Mouse (Mus musculus) midbrain, embryonic 13.5 days (tissue): ENCODE results near the gene Kcnq5. TPM values are rescaled to one million over a fixed set of nuclear protein-coding genes. Genes with fewer than 3 reads are reported as not detected.
A peak's percentile ranks its signal among the peaks of the same experiment; 100 is the strongest.

Experiments
- ATAC-seq: fragments of 200-750 bp; cut with Nextera tagmentation; 2 replicates; pipeline ENCODE4 v1.8.0; 2017; ENCODE audit warnings: mild to moderate bottlenecking, moderate TSS enrichment, moderate library complexity
- H3K27ac ChIP-seq: fragments of 300-500 bp; sonication (generic); 2 replicates; pipeline ENCODE4 v1.5.1; 2015; ENCODE audit warnings: inconsistent platforms, mild to moderate bottlenecking, moderate library complexity
- H3K27me3 ChIP-seq: fragments of 300-500 bp; sonication (generic); 2 replicates; pipeline ENCODE4 v1.6.1; 2015; ENCODE audit warnings: mild to moderate bottlenecking, inconsistent platforms
- H3K36me3 ChIP-seq: fragments of 300-500 bp; sonication (generic); 2 replicates; pipeline ENCODE4 v1.6.1; 2015; ENCODE audit warnings: mild to moderate bottlenecking, inconsistent platforms
- H3K4me1 ChIP-seq: fragments of 300-500 bp; sonication (generic); replicated peaks from 2 replicates; pipeline ENCODE4 v1.6.1; 2015; ENCODE audit warnings: inconsistent platforms
- H3K4me2 ChIP-seq: fragments of 300-500 bp; sonication (generic); replicated peaks from 2 replicates; pipeline ENCODE4 v1.6.1; 2015; ENCODE audit warnings: moderate library complexity, mild to moderate bottlenecking, inconsistent platforms
- H3K4me3 ChIP-seq: fragments of 300-500 bp; sonication (generic); replicated peaks from 2 replicates; pipeline ENCODE4 v1.5.1; 2015; ENCODE audit warnings: mild to moderate bottlenecking, inconsistent platforms
- H3K9ac ChIP-seq: fragments of 300-500 bp; sonication (generic); replicated peaks from 2 replicates; pipeline ENCODE4 v1.6.1; 2015; ENCODE audit warnings: mild to moderate bottlenecking, inconsistent platforms
- H3K9me3 ChIP-seq: fragments of 300-500 bp; sonication (generic); 2 replicates; pipeline ENCODE4 v1.6.1; 2016; ENCODE audit warnings: mild to moderate bottlenecking, inconsistent platforms
- WGBS: fragments of 180-500 bp; shearing (Covaris S2); methylation state at CpG from one replicate; pipeline ENCODE4 v1.1.7; 2015; 5-methylcytosine and 5-hydroxymethylcytosine counted together
- polyA plus RNA-seq: library from polyadenylated mRNA; unstranded; fragments of >200 nt; fragmentation: Nextera tagmentation; extraction: Ambion mirVana; gene quantifications from 2 replicates; pipeline ENCODE4 v1.2.1, GENCODE M21; 2015

Kcnq5 gene
- polyA plus RNA-seq, 1 experiment from 2014 or later, result 1.0 TPM

DNA sequence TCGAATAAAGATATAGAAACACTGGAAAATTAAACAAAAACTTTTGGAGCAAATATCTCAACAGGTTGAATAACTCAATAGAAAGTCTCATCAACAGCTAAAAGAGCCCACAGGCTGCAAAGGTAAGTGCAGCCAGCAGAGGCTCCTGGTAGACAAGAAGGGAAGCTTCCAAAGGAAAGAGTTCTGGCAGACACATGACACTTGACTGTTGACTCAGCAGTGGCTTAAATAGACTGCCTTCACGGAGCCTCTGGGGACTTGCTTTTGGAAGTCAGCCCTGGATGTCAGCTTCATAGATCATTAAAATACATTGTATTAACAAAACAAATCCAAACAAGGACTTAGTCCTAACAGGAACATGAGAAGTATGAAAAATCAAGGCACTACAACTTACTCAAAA is 513.5 kb downstream of the Kcnq5 start:
- no peaks in the 10 kb centered on the region for H3K27me3 ChIP-seq
- WGBS, result 79% methylated on average over 2 of the region's 2 CpGs
- no peaks in the 10 kb centered on the region for H3K9me3 ChIP-seq
- no peaks in the 10 kb centered on the region for H3K4me1 ChIP-seq
- H3K9ac ChIP-seq, result no peak overlapping the region
- no peak for ATAC-seq
- H3K4me2 ChIP-seq, result no peak overlapping the region
- no peaks in the 10 kb centered on the region for H3K36me3 ChIP-seq
- no peak overlapping the region for H3K27ac ChIP-seq
- no peak overlapping the region for H3K4me3 ChIP-seq

DNA sequence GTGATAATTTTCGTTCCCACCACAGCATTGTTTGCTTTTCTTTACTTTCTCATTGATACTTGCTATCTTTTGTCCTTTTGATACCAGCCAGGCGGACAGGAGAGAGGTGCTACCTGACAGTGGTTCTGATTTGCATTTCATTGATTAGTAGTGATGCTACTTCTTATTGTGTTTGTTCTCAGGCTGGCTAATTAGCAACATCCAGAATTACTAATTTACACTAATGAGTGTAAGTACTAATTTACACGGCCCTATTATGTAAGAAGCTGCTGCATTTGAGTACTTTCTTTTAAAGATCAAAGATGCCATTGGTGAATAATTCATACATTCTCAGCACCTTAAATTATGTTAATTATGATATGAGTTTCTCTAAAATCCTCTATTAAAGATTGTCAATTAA is 525.0 kb downstream of the Kcnq5 start:
- H3K9me3 ChIP-seq, result no peaks in the 10 kb centered on the region
- H3K27me3 ChIP-seq, result no peaks in the 10 kb centered on the region
- H3K27ac ChIP-seq, result no peak overlapping the region
- H3K4me2 ChIP-seq, result no peak overlapping the region
- 0 out of 2 replicates have a peak, but pooled peaks have one; percentile 14 for ATAC-seq
- no peaks in the 10 kb centered on the region for H3K4me1 ChIP-seq
- no peak overlapping the region for H3K4me3 ChIP-seq
- WGBS, result 79% methylated on average over 3 of the region's 3 CpGs
- H3K36me3 ChIP-seq, result no peaks in the 10 kb centered on the region
- no peak overlapping the region for H3K9ac ChIP-seq

DNA sequence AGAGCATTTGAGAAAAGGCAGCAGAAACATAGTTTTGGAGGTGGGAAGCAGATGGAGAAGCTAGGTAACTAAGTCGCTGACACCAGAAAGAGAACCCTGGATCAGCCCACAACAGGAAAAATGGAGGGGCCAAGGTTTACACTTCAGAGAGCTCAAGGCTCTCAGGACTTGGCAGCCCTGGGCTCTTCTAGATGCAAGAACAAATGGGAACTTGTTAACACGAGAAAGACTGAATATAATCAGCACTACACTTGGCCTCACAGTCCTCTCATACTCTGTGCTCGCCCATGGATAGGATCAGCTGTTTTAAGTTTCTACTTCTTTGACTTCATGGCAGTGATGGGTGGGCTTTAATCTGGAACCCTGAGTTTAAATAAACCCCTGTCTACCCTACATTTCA is 526.9 kb downstream of the Kcnq5 start:
- H3K9ac ChIP-seq, result no peak overlapping the region
- 64% methylated on average over 3 of the region's 3 CpGs for WGBS
- H3K27ac ChIP-seq, result no peak overlapping the region
- ATAC-seq, result no peak
- H3K4me2 ChIP-seq, result no peak overlapping the region
- H3K4me1 ChIP-seq, result no peaks in the 10 kb centered on the region
- H3K27me3 ChIP-seq, result no peaks in the 10 kb centered on the region
- no peaks in the 10 kb centered on the region for H3K9me3 ChIP-seq
- H3K36me3 ChIP-seq, result no peaks in the 10 kb centered on the region
- no peak overlapping the region for H3K4me3 ChIP-seq

DNA sequence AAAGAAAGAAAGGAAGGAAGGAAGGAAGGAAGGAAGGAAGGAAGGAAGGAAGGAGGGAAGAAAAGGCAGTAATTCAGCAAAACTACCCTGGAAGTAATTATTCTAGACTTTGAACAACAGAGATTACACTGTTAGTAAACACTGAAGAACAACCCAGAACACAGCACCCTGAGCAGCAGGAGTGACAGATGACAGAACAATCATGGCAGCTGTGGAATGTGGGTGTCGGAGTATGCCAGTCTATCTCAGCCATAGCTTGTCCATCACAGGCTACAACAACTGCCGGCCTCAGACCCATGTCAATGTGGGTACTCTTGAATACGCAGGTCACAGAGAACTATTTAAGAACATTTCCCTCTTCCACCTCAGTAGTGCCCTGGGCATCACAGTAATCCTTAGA is 530.1 kb downstream of the Kcnq5 start:
- Histone ChIP-seq H3K36me3 (no peaks in the 10 kb centered on the region), H3K27me3 (no peaks in the 10 kb centered on the region), H3K27ac (no peak overlapping the region), H3K4me1 (no peaks in the 10 kb centered on the region), H3K9me3 (no peaks in the 10 kb centered on the region), H3K4me3 (no peak overlapping the region), H3K9ac (no peak overlapping the region), H3K4me2 (no peak overlapping the region)
- 88% methylated on average over 3 of the region's 3 CpGs for WGBS
- ATAC-seq, result no peak

DNA sequence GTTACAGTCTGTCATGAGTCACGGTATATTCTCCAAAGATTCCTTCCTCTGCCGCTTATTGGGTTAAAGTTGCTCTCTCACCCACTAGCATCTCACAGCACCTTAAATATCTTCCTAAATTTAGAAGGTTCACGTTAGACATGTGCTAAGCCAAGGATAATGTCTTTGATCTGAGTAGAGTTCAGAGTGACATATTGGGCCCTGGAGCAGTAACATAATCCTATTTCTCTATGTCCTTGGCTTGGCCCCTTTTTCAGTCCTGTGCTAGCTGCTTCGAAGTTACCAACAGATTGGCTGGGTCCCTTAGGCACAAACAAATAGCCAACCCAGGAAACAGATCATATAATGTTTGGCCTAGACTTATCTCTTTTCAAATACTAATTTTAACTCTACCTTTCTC is 533.7 kb downstream of the Kcnq5 start:
- ATAC-seq, result no peak
- no peak overlapping the region for H3K4me2 ChIP-seq
- H3K4me1 ChIP-seq, result no peaks in the 10 kb centered on the region
- no peaks in the 10 kb centered on the region for H3K9me3 ChIP-seq
- H3K27me3 ChIP-seq, result no peaks in the 10 kb centered on the region
- WGBS, result 71% methylated on average over 4 of the region's 4 CpGs
- H3K36me3 ChIP-seq, result no peaks in the 10 kb centered on the region
- no peak overlapping the region for H3K9ac ChIP-seq
- H3K27ac ChIP-seq, result no peak overlapping the region
- no peak overlapping the region for H3K4me3 ChIP-seq

DNA sequence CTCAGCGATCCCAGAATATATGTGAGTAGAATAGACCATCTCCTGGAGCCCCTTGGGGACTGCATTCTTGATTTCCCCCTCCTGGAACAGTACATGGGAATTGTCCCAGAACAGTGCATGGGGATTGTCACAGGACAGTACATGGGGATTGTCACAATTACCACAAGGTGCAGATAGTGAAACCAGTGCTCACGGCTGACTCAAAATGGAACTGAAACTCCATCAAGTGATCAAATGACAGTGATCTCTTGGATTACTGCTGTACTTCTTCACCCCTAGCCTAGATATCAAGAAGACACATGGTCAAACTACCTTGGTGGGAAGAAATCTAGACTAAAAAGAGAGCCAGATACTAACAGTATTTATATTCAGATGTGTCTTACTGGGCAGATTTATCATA is 536.1 kb downstream of the Kcnq5 start:
- Histone ChIP-seq H3K9ac (no peak overlapping the region), H3K9me3 (no peaks in the 10 kb centered on the region), H3K27ac (no peak overlapping the region), H3K4me1 (no peaks in the 10 kb centered on the region), H3K4me3 (no peak overlapping the region), H3K27me3 (no peaks in the 10 kb centered on the region), H3K36me3 (no peaks in the 10 kb centered on the region), H3K4me2 (no peak overlapping the region)
- whole genome bisulfite sequencing, result 93% methylated on average over 2 of the region's 2 CpGs
- no peak for ATAC-seq

DNA sequence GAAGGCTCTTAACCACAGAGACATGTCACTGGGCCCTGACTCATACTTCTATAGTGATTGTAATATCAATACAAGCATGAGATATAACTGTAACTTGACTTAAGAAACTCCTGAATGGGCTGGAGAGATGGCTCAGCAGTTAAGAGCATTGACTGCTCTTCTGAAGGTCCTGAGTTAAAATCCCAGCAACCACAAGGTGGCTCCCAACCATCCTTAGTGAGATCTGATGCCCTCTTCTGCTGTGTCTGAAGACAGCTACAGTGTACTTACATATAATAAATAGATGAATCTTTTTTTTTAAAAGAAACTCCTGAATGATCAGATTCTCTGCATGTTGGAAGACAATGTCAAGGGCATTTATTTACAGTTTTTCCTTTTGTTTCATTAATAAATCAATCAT is 542.4 kb downstream of the Kcnq5 start:
- no peak overlapping the region for H3K4me2 ChIP-seq
- H3K27me3 ChIP-seq, result no peaks in the 10 kb centered on the region
- no peak overlapping the region for H3K4me3 ChIP-seq
- H3K9ac ChIP-seq, result no peak overlapping the region
- no peak overlapping the region for H3K27ac ChIP-seq
- H3K36me3 ChIP-seq, result no peaks in the 10 kb centered on the region
- no peaks in the 10 kb centered on the region for H3K4me1 ChIP-seq
- H3K9me3 ChIP-seq, result no peaks in the 10 kb centered on the region
- no peak for ATAC-seq

DNA sequence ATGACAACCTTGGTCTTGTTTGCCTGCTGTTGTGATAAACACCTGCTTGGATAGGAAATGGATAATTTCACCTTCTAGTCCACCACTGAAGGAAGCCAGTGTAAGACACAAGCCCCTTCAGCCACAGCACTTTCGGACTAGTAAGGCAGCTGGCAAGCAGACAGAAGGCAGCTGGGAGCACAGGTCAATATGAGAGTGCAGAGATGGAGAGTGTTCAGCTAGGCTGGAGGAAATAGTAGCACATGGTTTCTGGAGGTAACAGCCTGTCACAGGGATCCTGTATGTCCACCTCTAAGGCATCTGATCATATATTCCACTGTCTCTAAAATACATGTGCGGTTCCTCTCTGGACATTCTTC is 549.6 kb downstream of the Kcnq5 start:
- no peak overlapping the region for H3K9ac ChIP-seq
- H3K27ac ChIP-seq, result no peak overlapping the region
- no peak overlapping the region for H3K4me2 ChIP-seq
- no peaks in the 10 kb centered on the region for H3K36me3 ChIP-seq
- no peaks in the 10 kb centered on the region for H3K9me3 ChIP-seq
- 83% methylated on average over 2 of the region's 2 CpGs for WGBS
- H3K27me3 ChIP-seq, result no peaks in the 10 kb centered on the region
- no peak; the same call in 1 of the 2 replicates for ATAC-seq
- peaks cover 9% of the 10 kb centered on the region; the same call in 1 of the 2 replicates for H3K4me1 ChIP-seq
- H3K4me3 ChIP-seq, result no peak overlapping the region

DNA sequence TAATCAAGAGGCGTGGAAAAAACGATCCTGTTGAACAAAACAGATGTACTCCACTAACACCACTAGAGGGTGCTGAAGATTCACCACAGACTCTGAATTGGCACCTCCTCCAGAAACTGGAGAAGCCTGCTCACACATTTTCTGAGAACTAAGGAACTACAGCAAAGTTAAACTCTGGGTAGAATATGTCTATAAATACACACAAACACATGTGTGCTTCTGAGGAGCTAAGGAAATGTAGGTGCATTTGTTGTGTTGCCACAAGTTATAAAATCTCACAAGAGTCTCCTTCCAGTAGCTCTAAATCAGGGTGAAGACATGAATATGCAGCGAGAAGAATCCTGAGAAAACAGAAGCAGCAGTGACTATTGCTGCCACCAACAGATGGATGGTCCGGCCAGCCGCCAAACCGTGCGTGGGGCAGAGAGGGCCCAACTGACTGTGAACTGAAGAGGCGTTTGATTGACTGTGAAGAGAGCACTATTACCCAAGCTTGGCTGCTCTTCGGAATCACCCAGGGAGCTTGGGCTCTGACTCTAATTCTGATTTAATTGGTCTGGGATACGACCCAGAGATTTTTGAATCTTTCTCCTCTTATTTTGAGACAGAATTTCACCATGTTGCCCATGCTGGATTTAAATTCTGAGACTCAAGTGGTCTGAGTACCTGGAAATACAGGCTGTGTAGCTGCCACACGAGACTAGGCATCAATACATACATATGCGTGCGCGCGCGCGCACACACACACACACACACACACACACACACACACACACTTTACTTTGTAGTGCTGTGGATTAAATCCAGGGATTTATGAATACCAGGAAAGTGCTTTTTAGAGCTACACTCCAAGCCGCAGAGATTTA is 550.2 kb downstream of the Kcnq5 start:
- Histone ChIP-seq H3K27me3 (no peaks in the 10 kb centered on the region), H3K36me3 (no peaks in the 10 kb centered on the region), H3K4me3 (no peak overlapping the region), H3K27ac (peak overlapping the region; percentile 42), H3K9ac (no peak overlapping the region), H3K4me2 (no peak overlapping the region), H3K9me3 (no peaks in the 10 kb centered on the region), H3K4me1 (peaks cover 9% of the 10 kb centered on the region; the same call in 1 of the 2 replicates)
- peak; percentile 87 for ATAC-seq
- 54% methylated on average over 18 of the region's 18 CpGs for WGBS

DNA sequence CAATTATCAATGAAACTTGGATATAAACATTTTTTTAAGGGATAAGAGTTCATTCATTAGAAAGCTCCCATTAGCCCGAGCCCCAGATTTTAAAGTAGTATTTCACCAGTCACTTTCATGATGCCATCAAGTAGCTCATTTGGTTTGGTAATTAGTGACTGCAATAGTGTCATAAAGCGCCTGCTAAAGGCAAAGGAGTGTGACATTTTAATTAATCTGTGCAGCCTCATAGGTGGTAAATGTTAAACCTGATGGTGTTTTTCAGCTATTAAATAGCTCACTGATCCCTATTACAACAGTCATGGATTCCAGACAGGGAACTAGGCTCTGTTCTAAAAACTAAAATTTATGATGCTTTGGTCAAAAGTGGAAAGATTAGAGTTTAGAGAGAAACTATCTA is 554.5 kb downstream of the Kcnq5 start:
- H3K4me1 ChIP-seq, result peaks cover 9% of the 10 kb centered on the region; the same call in 1 of the 2 replicates
- H3K9ac ChIP-seq, result no peak overlapping the region
- ATAC-seq, result no peak
- no peak overlapping the region for H3K27ac ChIP-seq
- no peaks in the 10 kb centered on the region for H3K9me3 ChIP-seq
- H3K4me3 ChIP-seq, result no peak overlapping the region
- no peaks in the 10 kb centered on the region for H3K36me3 ChIP-seq
- H3K27me3 ChIP-seq, result no peaks in the 10 kb centered on the region
- 50% methylated on average over 2 of the region's 2 CpGs for WGBS
- no peak overlapping the region for H3K4me2 ChIP-seq

DNA sequence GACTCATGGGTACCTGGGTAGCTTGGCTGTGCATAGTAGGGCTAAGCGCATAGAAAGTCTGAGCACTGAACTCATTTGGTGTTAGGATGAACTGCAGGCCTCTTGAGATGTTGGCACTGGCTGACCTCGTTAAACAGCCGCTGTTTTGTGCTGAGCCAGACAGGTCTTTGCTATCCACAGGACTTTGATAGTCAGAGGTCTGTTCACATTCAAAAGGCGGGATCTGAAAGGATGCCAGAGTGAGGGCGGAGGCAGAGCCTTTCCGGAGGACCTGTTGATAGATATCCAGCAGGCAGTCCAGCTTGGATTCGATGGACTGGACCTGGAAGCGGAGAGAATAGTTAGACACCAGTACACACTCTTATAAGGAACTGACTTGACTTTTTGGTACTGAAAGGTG is 558.9 kb downstream of the Kcnq5 start:
- Histone ChIP-seq H3K9ac (no peak overlapping the region), H3K4me3 (no peak overlapping the region), H3K9me3 (no peaks in the 10 kb centered on the region), H3K4me1 (no peaks in the 10 kb centered on the region), H3K36me3 (no peaks in the 10 kb centered on the region), H3K4me2 (no peak overlapping the region), H3K27ac (no peak overlapping the region), H3K27me3 (no peaks in the 10 kb centered on the region)
- ATAC-seq, result no peak
- WGBS, result 86% methylated on average over 8 of the region's 8 CpGs

DNA sequence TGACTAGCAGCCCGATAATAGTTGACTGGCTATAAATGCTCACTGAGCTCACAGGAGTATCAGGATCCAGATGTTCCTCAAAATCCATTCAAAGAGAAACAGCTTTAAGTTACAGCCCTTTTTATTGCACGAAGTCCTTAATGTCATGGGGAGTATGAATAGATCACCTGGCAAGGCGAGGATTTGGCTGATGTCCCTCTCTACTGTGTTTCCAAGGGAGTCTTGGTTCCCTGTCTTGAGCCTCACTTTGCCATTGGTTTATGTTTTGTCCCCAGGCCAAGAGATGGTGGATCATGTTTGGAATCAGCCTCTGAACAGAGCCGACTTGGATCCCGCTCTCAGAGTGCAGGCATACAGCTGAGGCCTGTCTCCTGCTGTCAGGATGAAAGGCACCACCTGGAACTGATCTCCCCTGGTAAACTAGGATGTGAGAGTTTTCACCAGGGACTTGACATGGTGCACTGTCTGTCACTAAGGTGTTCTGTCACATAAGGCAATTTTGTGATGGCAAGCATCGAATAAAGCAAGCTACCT is 570.5 kb downstream of the Kcnq5 start:
- H3K4me3 ChIP-seq, result no peak overlapping the region
- no peak for ATAC-seq
- no peaks in the 10 kb centered on the region for H3K36me3 ChIP-seq
- H3K4me1 ChIP-seq, result no peaks in the 10 kb centered on the region
- H3K9ac ChIP-seq, result no peak overlapping the region
- 82% methylated on average over 6 of the region's 6 CpGs for WGBS
- H3K27me3 ChIP-seq, result no peaks in the 10 kb centered on the region
- no peak overlapping the region for H3K27ac ChIP-seq
- no peaks in the 10 kb centered on the region for H3K9me3 ChIP-seq
- no peak overlapping the region for H3K4me2 ChIP-seq

DNA sequence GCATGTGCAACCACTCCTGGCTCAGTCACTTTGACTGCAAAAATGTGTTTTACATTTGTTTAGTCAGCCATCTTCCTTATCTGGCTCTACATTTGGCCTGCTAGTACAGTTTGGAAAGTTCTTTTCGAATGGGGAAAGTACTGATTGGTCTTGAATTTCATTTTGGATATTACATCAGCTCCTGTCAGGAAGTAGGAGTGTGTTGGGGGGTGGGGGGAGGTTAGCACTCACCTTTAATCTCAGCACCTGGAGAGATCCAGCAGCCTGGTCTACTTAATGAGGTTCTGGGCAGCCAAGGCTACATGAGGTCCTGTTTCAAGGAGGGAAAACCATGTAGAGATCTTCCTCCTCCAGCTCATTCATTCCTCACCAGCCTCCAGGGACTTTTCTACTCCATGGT is 578.5 kb downstream of the Kcnq5 start, which contains the start of gene Khdc1b:
Gene Khdc1b, plus strand, starts transcription at position 301 of the 400 bp plus-strand sequence.
- H3K27ac ChIP-seq, result no peak within 1 kb of the TSS
- no peaks in the 10 kb centered on the region for H3K9me3 ChIP-seq
- H3K36me3 ChIP-seq, result no peaks in the 10 kb centered on the region
- H3K9ac ChIP-seq, result no peak within 1 kb of the TSS
- no peak within 1 kb of the TSS for H3K4me2 ChIP-seq
- WGBS, result 90% methylated on average over 1 of the region's 1 CpGs
- no peaks in the 10 kb centered on the region for H3K27me3 ChIP-seq
- no peak within 1 kb of the TSS for H3K4me3 ChIP-seq
- no peak for ATAC-seq
- H3K4me1 ChIP-seq, result no peaks in the 10 kb centered on the region
